Mouse (Mus musculus): ENCODE results near the gene Samsn1. TPM values are rescaled to one million over a fixed set of nuclear protein-coding genes. Genes with fewer than 3 reads are reported as not detected.
A peak's percentile ranks its signal among the peaks of the same experiment; 100 is the strongest.

Gene Samsn1
- total RNA-seq, 4 experiments from 2014 or later = 0.22 to 0.78 (median 0.38) TPM

DNA sequence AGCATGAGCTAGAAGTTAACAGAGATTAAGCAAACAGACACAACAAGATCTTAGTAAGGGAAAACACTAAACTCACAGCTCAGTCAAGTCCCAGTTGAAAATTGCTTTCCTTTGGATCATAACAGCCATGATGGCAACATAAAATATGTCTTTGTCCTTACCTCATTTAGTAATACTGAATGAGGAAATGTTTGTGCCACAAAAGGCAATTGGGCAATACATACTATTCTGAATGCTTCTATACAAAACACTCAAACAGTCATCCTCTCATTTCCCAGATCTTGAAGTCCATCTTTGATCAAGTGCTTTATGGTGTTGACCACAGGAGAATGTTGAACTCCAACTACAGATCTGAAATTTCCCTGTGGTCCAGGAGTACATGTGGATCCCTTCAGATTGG, 88.7 kb downstream of the Samsn1 start:
- no peak for DNase-seq (ENCODE audit: low spot score)

DNA sequence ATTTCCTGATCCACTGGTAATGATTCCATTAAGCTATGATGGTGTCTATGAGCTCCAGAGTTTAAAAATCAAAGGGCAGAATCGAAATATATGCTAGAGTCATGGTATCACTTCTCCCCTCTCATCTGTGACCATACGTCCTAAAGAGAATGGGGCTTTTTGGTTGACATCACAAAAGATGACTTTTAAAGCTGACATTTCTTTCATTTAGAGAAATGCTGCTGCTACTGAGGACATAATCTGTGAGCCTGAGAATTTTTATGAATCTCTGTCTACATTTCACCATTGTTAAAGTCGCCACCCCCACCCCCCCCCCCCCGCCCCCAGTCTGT, 91.9 kb downstream of the Samsn1 start:
- DNase-seq (ENCODE audit: low spot score) = no peak

DNA sequence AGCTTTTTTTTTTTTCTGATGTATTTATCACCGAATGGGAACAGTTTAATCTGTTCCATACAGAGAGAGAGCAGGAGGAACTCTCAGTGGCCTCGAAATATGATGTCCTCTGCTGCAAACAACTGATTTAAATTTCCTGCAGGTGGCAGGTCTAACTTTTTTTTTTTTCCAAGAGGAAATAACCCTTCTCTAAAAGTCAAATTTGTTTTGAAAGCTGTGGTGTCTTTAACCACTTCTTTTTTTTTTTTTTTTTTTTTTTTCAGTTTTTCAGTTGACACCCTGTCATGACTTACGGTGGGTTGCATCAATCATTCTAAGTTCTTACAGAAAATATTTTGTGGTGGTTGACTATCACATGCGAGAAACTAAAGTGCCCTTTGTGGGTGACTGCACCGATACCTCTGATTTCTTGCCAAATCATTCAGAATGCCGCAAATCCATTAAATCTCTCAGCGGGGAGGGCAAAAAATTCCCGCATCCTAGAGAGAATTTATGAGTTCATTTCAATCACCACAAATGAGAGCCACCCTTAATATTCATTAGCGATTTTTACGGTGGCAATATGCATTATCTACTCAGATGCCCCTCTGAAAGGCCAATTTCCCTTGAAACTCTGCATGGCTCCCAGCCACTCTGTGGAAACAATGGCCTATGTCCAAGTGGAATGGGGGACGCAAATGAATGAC, 92.4 kb downstream of the Samsn1 start:
- no peak for DNase-seq (ENCODE audit: low spot score)

DNA sequence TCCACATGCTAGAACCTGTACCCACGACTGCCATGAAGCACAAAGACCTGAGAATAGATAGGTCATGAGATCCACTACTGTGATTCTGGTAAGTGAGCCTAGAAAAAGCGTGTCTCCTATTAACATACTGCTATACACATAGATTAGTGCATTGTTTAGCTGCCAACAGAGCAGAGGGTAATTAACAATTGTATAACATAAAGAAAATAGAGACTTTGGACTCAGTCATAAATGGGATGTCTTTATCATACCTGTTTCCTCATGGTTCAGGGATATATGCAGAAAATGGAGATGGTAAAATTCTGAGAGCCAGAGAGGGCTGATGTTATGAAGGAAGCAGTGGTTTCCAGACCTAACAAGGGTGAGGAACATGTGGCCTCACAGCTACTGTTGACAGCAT, 95.6 kb downstream of the Samsn1 start:
- DNase-seq (ENCODE audit: low spot score) = no peak

DNA sequence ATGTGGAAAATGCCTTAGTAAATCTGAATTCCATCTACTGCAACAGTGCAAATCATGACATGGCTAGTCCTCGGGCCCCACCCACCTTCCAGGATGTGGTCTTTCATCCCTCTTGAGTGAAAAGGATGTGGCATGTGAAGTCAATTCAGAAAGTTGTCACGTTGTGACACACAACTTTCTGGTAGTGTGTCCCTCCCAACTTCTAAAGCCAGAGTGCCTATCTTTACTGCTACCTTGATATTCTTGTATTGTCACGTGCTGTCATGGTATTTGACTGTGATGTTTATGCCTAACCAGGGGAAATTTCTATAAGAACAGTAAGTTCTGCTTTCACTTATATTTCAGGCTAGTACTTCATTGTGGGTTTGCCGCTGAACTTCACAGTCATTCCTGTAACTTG, 101.2 kb downstream of the Samsn1 start:
- DNase-seq (ENCODE audit: low spot score) = no peak

DNA sequence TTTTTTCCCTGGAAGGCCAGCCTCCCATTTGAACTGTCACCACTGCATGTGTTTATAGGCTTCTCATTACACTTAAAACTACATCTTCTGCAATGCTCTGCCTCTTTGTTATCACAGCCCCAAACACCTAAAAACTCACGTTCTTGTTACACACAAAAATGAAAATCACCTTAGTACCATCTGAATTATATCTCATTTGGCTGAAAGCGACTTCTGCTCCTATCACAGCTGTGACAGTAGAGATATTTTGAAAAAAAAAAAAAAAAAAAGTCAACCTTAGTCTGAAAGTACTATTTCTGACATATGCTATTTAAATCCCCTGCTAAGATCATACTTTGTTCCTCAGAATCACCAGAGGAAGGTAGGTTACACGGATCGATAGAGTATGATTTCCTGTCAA, 102.8 kb downstream of the Samsn1 start:
- no peak for DNase-seq (ENCODE audit: low spot score)

DNA sequence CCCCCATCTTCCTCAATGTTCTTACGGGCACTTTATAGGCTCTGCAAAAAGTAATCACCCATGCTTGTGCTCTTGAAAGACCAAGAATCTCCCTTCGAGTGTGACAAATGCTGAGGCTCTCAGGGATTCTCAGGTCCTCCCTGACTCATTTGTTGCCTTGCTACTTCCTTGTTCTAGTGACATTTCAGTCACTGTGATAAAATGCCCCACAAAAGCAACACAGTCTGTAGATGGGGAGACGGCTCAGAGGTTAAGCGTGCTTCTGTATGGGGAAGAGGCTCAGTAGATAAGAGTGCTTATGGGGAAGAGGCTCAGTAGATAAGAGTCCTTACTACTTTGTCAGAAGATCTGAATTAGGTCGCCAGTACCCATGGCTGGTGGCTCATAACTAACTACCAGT, 104.4 kb downstream of the Samsn1 start:
- DNase-seq (ENCODE audit: low spot score) = no peak

DNA sequence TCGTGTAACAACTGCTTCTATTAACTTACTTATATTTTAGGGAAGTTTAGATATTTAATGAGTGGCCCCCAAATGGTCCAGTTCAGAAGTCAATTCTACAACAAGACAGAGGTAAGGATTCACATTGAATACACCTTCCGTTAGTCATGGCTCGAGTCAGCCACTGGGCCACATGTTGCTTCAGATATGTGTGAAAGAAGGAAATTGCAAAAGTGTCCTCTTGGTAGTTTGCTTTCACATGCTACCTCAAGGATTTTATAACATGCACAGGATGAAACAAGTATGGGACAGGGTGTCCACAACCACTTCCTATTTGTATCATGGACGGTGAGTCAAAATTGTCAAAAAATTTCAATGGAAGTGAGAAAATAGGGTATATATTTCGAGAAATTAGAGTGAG, 110.0 kb downstream of the Samsn1 start:
- no peak for DNase-seq (ENCODE audit: low spot score)

DNA sequence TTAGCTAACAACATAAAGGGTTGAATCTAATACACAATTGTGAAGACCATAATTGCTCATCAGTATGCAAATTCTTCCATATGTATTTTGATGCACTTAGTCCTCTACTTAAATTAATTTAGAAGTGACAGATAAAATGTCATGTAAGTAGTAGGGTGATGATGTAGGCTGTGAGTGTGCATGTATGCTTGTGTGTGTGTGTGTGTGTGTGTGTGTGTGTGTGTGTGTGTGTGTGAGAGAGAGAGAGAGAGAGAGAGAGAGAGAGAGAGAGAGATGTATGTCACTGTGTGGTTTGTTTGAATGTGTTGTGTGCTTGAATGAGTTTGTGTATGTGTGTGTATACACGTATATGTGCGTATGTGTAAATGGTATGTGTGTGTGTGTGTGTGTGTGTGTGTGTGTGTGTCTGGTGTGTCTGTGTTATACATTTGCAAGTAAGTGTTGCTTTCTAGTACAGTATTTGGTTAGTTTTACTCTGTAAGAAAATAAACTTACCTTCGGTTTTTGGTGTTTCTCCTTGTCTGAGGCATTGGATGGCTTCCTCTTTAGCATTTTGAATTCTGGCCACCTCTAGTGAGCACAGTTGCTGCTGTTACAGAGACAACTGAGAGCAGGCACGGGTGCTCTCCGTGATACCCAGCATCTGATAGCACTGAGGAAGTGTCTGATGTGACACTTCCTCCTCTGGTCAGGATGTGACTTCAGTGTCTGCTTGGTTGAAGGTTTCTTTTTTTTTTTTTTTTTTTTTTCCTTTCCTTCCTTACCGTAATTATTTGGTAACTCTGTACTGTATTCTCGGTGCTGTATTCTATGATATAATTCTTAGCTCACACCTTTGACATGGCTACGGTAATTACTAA, 113.2 kb downstream of the Samsn1 start:
- DNase-seq (ENCODE audit: low spot score) = no peak

DNA sequence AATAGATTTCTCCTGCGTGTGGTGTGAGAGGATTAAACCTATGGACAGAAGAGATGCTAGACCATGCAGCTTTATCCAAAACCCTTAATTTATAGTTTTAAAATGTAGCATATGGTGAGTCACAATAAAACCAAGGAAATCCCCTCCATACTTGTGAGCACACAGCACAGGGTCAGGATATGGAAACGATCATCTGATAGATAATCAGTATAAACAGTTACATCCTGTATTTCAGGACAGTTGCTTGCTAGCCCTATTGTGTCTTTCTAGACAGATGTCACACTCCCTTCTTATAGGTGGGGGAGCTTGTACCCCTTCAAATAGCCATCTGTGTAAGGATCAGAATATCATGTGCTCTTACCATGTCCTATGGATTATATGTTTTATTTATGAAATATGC, 115.3 kb downstream of the Samsn1 start:
- no peak for DNase-seq (ENCODE audit: low spot score)

DNA sequence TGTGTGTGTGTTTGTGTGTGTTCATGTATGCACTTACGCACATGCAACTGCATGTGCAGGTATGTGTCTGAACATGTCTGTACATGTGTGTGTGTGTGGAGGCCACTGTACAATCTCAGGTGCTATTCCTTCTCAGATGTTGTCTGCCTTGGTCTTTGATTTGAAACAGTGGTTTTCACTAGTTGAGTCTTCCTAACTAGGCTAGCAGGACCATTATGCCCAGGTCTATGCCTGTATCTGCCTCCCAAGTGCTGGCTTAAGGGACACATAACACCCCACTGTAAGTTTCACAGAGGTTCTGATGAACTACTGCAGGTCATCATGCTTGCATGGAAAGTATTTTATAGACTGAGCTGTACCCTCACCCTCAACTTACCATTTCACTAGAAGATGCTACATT, 115.8 kb downstream of the Samsn1 start:
- DNase-seq (ENCODE audit: low spot score) = no peak

DNA sequence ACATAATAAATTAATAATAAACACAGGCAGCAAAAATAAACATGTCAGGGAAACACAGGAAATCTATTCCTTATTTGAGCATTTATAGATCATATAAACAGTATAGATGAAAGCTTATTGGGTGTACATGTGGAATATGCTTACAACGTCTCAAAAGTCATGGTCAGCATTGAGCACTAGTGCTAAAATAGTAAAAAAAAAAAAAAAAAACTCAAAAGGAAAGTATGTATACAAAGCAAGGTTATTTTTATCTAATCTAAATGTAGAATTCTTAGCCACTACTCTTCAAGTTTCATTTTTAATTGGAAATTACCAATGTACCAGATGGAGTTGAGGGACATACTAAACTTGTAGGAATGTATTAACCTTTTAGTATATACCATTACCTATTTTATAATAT, 116.8 kb downstream of the Samsn1 start:
- no peak for DNase-seq (ENCODE audit: low spot score)

DNA sequence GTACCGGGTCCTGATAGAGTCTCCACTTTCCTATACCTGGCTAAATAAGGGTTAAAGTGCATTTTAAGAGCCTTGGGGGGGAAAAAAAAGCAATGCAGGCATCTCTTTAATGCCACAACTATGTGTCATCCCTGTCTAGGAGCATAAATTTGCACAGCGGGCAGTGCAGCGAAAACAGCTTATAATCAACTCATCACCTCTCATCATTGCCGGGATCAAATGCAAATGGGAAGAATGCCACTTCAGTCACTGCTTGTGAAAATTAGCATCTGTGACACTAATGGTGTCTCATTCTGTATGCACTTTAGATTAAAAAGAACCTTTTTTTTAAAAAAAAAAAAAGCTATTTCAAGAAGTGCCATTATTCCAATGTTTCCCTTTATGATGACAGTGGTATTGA, 118.0 kb downstream of the Samsn1 start:
- no peak for DNase-seq (ENCODE audit: low spot score)

DNA sequence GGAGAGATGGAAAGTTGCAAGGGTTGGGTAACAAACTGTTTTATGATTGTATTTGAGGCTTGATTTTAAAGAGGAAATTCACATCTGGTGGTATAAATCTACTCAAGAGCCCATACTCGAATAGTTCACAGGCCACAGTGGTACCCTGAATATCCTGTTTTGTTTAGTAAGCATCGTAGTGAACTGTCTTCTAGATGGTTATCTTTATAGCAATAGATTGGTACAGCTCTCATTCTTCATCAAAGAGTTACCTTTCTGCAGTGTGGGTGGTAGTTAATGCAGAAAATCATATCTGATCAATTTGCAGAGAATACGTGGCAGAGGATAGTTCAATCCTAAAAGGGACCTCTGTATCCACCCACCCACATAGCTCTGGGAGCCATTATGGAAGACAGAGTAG, 119.1 kb downstream of the Samsn1 start:
- no peak for DNase-seq (ENCODE audit: low spot score)

DNA sequence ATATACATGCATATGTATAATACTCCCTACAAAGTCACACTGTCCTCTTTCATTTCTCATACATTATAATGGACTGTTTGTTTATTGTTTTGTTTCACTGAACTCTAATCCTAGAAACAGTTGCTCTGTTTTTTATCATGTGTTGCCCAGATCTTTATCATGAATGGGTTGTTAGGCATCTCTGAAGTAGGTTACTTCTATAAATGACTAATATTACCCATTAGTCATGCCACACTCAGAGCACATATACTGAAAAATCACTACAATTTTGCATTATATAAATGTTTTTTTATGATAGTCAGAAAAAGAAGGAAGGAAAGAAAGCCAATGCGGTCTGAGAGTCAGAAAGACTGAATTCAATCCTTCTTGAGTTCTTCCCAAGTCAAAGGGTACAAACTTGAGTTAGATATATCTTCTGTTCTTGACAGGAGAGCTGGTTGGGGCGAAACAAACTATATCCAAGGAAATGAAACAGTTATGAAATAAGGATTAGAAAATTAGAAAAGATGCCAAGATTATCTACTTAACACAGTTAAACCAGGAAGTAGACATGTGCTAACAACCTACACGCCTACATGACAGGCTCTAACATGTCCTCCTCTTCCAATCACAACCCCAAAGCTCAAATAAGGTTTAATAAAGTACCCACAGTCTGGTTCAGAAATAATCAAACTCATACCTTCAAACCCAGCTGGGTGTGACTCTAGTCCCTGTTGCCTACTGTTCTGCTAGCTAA, 122.0 kb downstream of the Samsn1 start:
- DNase-seq (ENCODE audit: low spot score) = no peak

DNA sequence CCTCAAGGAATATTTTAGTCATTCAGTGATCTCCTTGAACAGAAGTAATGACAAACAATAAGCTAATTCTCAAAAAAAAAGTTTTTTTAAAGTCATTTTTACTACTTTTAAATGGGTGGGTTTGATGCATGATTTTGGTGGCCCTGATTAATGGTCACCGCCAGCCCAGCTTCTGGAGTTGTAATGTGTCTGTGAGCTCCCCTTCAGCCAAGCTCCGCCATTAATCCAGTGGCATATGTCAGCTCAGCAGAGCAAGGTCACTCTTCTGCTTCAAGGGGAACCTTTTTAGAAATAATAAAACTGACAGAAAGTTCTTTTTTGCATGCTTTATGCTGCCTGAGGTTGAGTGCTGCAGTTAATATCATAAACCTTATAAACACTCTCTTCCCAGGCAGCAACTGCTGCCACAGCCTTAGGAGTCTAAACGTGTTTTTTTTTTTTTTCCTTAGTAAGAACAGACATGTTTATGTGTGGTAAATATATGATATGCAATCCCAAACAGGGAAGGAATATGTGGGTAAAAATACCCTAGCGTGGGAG, 124.2 kb downstream of the Samsn1 start:
- no peak for DNase-seq (ENCODE audit: low spot score)

DNA sequence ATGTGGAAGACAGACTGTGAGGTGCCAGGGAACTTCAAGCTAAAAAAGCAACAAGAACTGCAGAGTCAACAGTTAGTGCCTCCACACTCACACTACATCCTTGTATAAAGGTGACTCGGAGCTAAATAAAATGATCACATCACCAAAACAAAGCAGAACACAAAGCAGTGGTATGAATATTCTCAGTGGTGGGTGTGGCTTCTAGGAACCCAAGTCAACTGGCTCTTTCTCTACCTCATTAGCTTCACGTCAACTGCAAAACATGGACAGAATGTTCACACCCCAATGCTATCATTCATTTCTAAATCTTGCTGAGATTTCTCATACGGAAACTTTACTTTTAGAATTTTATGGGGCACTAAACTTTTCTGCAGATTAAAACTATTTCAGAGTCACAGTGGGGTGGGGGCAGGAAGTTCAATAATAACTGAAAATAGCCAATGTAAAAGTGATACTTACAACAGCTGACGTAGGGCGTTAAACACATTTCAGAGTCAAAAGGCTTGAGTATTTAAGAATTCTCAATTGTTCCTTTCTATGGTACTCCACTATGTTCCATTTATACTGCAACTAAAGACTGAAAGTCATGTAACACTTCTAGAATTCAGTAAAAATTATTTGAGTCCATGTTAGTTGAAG, 127.7 kb downstream of the Samsn1 start:
- DNase-seq (ENCODE audit: low spot score) = no peak

DNA sequence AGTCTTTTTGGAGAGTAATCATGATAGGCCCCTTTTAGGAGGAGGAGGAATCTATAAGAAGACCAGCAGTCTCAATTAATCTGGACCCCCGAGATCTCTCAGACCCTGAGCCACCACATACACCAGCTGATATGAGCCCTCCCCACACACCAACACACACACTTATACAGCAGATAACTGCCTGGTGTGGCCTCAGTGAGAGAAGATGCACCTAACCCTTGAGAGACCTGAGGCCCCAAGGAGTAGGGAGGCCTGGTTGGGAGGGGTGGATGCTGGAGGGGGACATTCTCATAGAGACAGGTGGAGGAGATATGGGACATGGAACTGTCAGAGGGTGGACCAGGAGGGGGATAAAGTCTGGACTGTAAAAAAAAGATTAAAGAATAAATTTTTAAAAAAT, 128.6 kb downstream of the Samsn1 start:
- DNase-seq (ENCODE audit: low spot score) = no peak

DNA sequence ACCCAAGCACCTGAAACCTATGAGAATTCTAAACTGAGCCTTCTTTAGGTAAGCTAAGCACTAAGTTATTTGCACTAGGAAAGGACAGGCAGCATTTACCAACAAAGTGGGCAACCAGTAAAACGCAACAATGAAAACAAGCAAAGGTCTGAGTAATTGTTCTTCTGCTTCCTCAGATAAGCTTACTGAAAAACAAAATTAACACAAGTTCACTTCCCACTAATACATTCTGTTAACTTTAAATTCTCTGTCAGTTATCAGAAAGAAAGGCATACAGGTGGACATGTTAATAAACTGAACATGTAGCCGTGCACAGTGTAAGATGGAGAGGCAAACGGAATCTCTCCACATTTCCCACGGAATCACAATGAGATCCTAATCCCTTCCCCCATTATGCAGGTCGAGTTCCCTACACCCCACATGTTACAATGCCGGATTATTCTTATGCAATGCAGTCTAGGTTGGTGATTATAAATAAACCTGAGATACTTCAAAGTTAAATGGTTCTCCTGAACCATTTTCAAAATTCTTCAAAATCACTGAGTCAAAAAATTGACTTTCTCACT, 132.9 kb downstream of the Samsn1 start:
- no peak for DNase-seq (ENCODE audit: low spot score)

DNA sequence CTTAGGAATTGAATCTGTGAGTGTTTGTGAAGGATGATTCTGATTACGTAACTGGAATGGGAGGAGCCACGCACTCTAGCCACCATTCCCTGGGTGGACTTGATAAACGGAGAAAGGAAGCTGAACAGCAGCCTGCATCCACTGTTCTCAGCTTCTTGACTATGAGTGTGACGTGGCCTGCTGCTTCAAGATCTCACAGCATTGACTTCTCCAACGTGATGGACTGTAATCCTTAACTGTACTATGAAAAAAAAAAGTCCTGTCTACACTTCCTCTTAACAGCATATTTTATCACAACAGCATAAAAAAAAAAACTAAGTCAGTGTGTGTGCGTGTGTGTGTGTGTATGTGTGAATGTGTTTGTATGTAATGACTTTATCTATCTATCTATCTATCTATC, 134.9 kb downstream of the Samsn1 start:
- DNase-seq (ENCODE audit: low spot score) = no peak

DNA sequence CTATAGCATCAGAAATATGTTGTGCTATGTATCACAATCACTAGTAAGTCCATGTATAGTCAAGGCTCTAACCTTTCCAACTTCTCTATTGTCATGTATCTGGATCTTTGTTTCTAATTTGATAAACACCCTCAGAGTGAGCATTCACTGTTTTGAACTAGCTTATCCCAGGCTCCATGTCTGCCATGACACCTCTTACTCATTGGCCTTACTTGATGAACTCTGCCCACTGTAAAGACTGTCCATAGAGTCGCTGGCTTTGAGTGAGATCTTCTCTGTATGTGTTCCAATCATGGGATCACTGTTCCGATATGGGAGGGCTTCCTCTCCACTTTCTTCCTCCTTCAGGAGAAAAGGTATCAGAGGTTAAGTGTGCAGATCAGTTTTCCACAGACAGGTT, 143.2 kb downstream of the Samsn1 start:
- DNase-seq (ENCODE audit: low spot score) = no peak

DNA sequence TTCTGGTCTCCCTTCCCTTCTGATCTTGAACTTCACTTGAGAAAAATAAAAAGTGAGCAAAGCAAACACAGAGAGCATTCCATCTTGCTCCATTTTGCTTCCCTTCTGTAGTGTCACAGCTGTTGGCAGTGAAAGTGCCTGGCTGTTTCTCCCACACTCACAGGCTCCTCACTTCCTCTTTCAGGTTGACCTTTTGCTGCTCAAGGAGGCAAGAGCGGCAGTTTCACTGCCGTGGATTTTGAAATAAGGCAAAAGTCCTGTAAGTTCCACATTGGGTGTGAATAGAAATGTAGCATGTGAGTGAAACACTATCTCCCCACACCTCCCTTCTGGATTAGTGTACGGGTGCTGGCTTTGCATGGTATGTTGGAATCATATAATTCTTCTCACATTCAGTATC, 144.9 kb downstream of the Samsn1 start:
- DNase-seq (ENCODE audit: low spot score) = peak; percentile 19
